Mouse (Mus musculus) MEL (cell line): ENCODE data around the gene Otof. TPM values are rescaled to one million over a fixed set of nuclear protein-coding genes. Genes with fewer than 3 reads are reported as not detected.

ENCODE experiments used
- DNase-seq: peaks from one replicate; pipeline ENCODE4 v3.0.0; 2011; ENCODE audit warnings: low read depth, low spot score
- H3K27ac ChIP-seq: 2 replicates; pipeline ENCODE4 v1.5.1; 2012; ENCODE audit warnings: low read depth, mild to moderate bottlenecking, control low read depth, low read length, moderate library complexity; ENCODE audit not compliant: control insufficient read depth
- H3K27me3 ChIP-seq, 2 experiments: fragments of 150-350 bp in 1 of 2; sonication (generic) in 1 of 2; 2 replicates each; pipeline ENCODE4 v1.6.1; 2012; ENCODE audit warnings: low read length in 2 of 2, mild to moderate bottlenecking in 2 of 2, improper control_type of control experiment in 1 of 2, moderate library complexity in 1 of 2; ENCODE audit not compliant: insufficient read depth in 2 of 2, control insufficient read depth in 1 of 2
- H3K36me3 ChIP-seq, 2 experiments: 2 replicates each; pipeline ENCODE4 v1.6.1; 2012 to 2014; ENCODE audit warnings: low read length in 2 of 2, improper control_type of control experiment in 1 of 2, inconsistent platforms in 1 of 2, mild to moderate bottlenecking in 1 of 2; ENCODE audit not compliant: insufficient read depth in 2 of 2, control insufficient read depth in 1 of 2
- H3K4me1 ChIP-seq, 2 experiments: fragments of 150-350 bp in 1 of 2; sonication (generic) in 1 of 2; 2 replicates each; pipeline ENCODE4 v1.6.1; 2012; ENCODE audit warnings: low read length in 2 of 2, improper control_type of control experiment in 1 of 2, mild to moderate bottlenecking in 1 of 2; ENCODE audit not compliant: insufficient read depth in 2 of 2, control insufficient read depth in 1 of 2
- H3K4me3 ChIP-seq, 2 experiments: fragments of 150-350 bp in 1 of 2; sonication (generic) in 1 of 2; 2 replicates each; pipeline ENCODE4 v1.5.1; 2012; ENCODE audit warnings: low read depth in 2 of 2, low read length in 2 of 2, mild to moderate bottlenecking in 2 of 2, moderate library complexity in 2 of 2, control low read depth in 1 of 2, improper control_type of control experiment in 1 of 2; ENCODE audit not compliant: control insufficient read depth in 1 of 2, insufficient read depth in 1 of 2
- H3K79me2 ChIP-seq: 2 replicates; pipeline ENCODE4 v1.6.1; 2012; ENCODE audit warnings: mild to moderate bottlenecking, low read length, moderate library complexity; ENCODE audit not compliant: control insufficient read depth, poor library complexity, insufficient read depth
- H3K9ac ChIP-seq: 2 replicates; pipeline ENCODE4 v1.6.1; 2012; ENCODE audit warnings: low read depth, mild to moderate bottlenecking, control low read depth, low read length, moderate library complexity; ENCODE audit not compliant: control insufficient read depth, poor library complexity, severe bottlenecking
- H3K9me3 ChIP-seq: fragments of 150-350 bp; sonication (generic); replicated peaks from 2 replicates; pipeline ENCODE4 v1.6.1; 2012; ENCODE audit warnings: mild to moderate bottlenecking, low read length, improper control_type of control experiment, moderate library complexity; ENCODE audit not compliant: insufficient read depth
- CHD1 ChIP-seq: IDR thresholded peaks from 2 replicates; pipeline ENCODE4 v1.6.1; 2012; ENCODE audit warnings: low read depth, mild to moderate bottlenecking, inconsistent platforms, low read length, improper control_type of control experiment
- KAT2A ChIP-seq: conservative IDR thresholded peaks from 2 replicates; pipeline ENCODE4 v1.6.1; 2012; ENCODE audit warnings: low read depth, low read length, improper control_type of control experiment, inconsistent platforms
- MYB ChIP-seq: IDR thresholded peaks from 2 replicates; pipeline ENCODE4 v1.6.1; 2011; ENCODE audit warnings: mild to moderate bottlenecking, low read depth, low read length, improper control_type of control experiment
- POLR2AphosphoS2 ChIP-seq: IDR thresholded peaks from 2 replicates; pipeline ENCODE4 v1.6.1; 2011; ENCODE audit warnings: low read length, improper control_type of control experiment
- RAD21 ChIP-seq: IDR thresholded peaks from 2 replicates; pipeline ENCODE4 v1.6.1; 2011; ENCODE audit warnings: mild to moderate bottlenecking, low read depth, low read length, improper control_type of control experiment
- SMC3 ChIP-seq: IDR thresholded peaks from 2 replicates; pipeline ENCODE4 v1.6.1; 2011; ENCODE audit warnings: low read depth, low read length, improper control_type of control experiment
- TCF12 ChIP-seq: IDR thresholded peaks from 2 replicates; pipeline ENCODE4 v1.6.1; 2014; ENCODE audit warnings: low read depth, mild to moderate bottlenecking, inconsistent platforms, low read length, improper control_type of control experiment, moderate library complexity
- ZNF384 ChIP-seq: IDR thresholded peaks from 2 replicates; pipeline ENCODE4 v1.6.1; 2012; ENCODE audit warnings: low read depth, mild to moderate bottlenecking, inconsistent platforms, low read length, improper control_type of control experiment
- polyA plus RNA-seq, 2 experiments: library from polyadenylated mRNA; stranded (reverse) in 1 of 2; unstranded in 1 of 2; fragments of >175 nt in 1 of 2; fragments of >200 nt in 1 of 2; gene quantifications; 2 replicates each; pipeline versions ENCODE4 v1.2.1 to v1.2.4; 2012; ENCODE audit warnings: low replicate concordance in 2 of 2, low read depth in 1 of 2; ENCODE audit not compliant: insufficient read length in 2 of 2, insufficient read depth in 1 of 2, missing spikeins in 1 of 2
- total RNA-seq: library from RNA; depleted of rRNA; stranded (reverse); fragments of 300-350 nt; gene quantifications from 2 replicates; pipeline ENCODE4 v1.2.3, GENCODE M21; 2012; rRNA removed

Gene Otof
- total and polyA plus RNA-seq, 3 experiments = 0.01 TPM; not detected in 2

DNA sequence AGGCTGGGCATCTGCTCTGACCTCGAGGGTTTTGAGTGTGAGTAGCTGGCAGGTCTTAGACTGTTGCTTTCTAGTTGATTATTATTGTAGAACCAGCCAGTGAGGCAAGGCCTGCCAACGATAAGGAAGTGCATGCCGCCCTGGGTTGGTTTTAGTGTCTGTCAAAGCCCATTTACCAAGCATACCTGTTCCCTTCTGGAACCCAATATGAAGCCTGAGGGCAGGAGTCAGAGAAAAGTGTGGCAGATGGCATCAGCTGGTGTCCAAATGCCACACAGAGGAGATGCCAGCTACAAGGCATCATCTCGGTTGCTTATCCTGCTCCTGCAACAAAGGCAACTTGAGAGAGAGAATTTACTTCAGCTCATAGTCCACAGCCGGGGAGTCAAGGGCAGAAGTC is 120.9 kb downstream of the Otof start:
- Histone ChIP-seq H3K9me3 (no peaks in the 10 kb centered on the region), H3K79me2 (no peaks in the 10 kb centered on the region), H3K36me3 (no peaks in the 10 kb centered on the region), H3K27me3 (no peaks in the 10 kb centered on the region; a peak in 1 of 4 replicates), H3K4me3 (no peak overlapping the region), H3K9ac (no peak overlapping the region), H3K4me1 (no peaks in the 10 kb centered on the region), H3K27ac (no peak overlapping the region)
- DNase-seq = no peak
- TF ChIP-seq POLR2AphosphoS2 (no peak), SMC3 (no peak), TCF12 (no peak), KAT2A (no peak), CHD1 (no peak), RAD21 (no peak), MYB (no peak), ZNF384 (no peak)

Other genes with a start within 250 kb of the Otof start
- 76.3 and 88.0 TPM in 2 replicates for gene Selenoi, start 229.4 kb downstream of the Otof start, total RNA-seq
- 100 to 1,000 TPM in 1 of 2 experiments, 10 to 100 TPM in 1; 43.4 to 101 TPM for gene Selenoi, start 229.4 kb downstream of the Otof start, polyA plus RNA-seq
- not detected in 2 replicates for gene Drc1, start 180.5 kb downstream of the Otof start, total RNA-seq
- not detected for gene Drc1, start 180.5 kb downstream of the Otof start, polyA plus RNA-seq
- gene 1700001C02Rik, start 4.1 kb upstream of the Otof start, total RNA-seq = not detected in 2 replicates
- not detected for gene 1700001C02Rik, start 4.1 kb upstream of the Otof start, polyA plus RNA-seq
- gene Cib4, start 83.9 kb upstream of the Otof start, total RNA-seq = not detected in 2 replicates
- not detected for gene Cib4, start 83.9 kb upstream of the Otof start, polyA plus RNA-seq
- gene Kcnk3, start 126.2 kb upstream of the Otof start, total RNA-seq = not detected in 2 replicates
- gene Kcnk3, start 126.2 kb upstream of the Otof start, polyA plus RNA-seq = not detected
- 15.7 and 18.0 TPM in 2 replicates for gene Slc35f6, start 186.0 kb upstream of the Otof start, total RNA-seq
- 10 to 100 TPM in 1 of 2 experiments, not detected in 1; 32.4 TPM for gene Slc35f6, start 186.0 kb upstream of the Otof start, polyA plus RNA-seq
- gene Cenpa, start 204.8 kb upstream of the Otof start, total RNA-seq = 341 and 345 TPM in 2 replicates
- gene Cenpa, start 204.8 kb upstream of the Otof start, polyA plus RNA-seq = 100 to 1,000 TPM; 100 to 566 TPM
- gene Dpysl5, start 249.6 kb upstream of the Otof start, total RNA-seq = not detected in 2 replicates
- not detected for gene Dpysl5, start 249.6 kb upstream of the Otof start, polyA plus RNA-seq